Mouse (Mus musculus) MEL (cell line): ENCODE results near the gene Dupd1. TPM values are rescaled to one million over a fixed set of nuclear protein-coding genes. Genes with fewer than 3 reads are reported as not detected.
"Not testable (repeated sequence)": the region's sequence is repeated elsewhere in the genome, so short reads cannot be mapped to it uniquely, and the experiment has no call there.

Source experiments
- DNase-seq: peaks from one replicate; pipeline ENCODE4 v3.0.0; 2011; ENCODE audit warnings: low read depth, low spot score
- H3K27ac ChIP-seq: 2 replicates; pipeline ENCODE4 v1.5.1; 2012; ENCODE audit warnings: low read depth, mild to moderate bottlenecking, control low read depth, low read length, moderate library complexity; ENCODE audit not compliant: control insufficient read depth
- H3K27me3 ChIP-seq, 2 experiments: fragments of 150-350 bp in 1 of 2; sonication (generic) in 1 of 2; 2 replicates each; pipeline ENCODE4 v1.6.1; 2012; ENCODE audit warnings: low read length in 2 of 2, mild to moderate bottlenecking in 2 of 2, improper control_type of control experiment in 1 of 2, moderate library complexity in 1 of 2; ENCODE audit not compliant: insufficient read depth in 2 of 2, control insufficient read depth in 1 of 2
- H3K36me3 ChIP-seq, 2 experiments: 2 replicates each; pipeline ENCODE4 v1.6.1; 2012 to 2014; ENCODE audit warnings: low read length in 2 of 2, improper control_type of control experiment in 1 of 2, inconsistent platforms in 1 of 2, mild to moderate bottlenecking in 1 of 2; ENCODE audit not compliant: insufficient read depth in 2 of 2, control insufficient read depth in 1 of 2
- H3K4me1 ChIP-seq, 2 experiments: fragments of 150-350 bp in 1 of 2; sonication (generic) in 1 of 2; 2 replicates each; pipeline ENCODE4 v1.6.1; 2012; ENCODE audit warnings: low read length in 2 of 2, improper control_type of control experiment in 1 of 2, mild to moderate bottlenecking in 1 of 2; ENCODE audit not compliant: insufficient read depth in 2 of 2, control insufficient read depth in 1 of 2
- H3K4me3 ChIP-seq, 2 experiments: fragments of 150-350 bp in 1 of 2; sonication (generic) in 1 of 2; 2 replicates each; pipeline ENCODE4 v1.5.1; 2012; ENCODE audit warnings: low read depth in 2 of 2, low read length in 2 of 2, mild to moderate bottlenecking in 2 of 2, moderate library complexity in 2 of 2, control low read depth in 1 of 2, improper control_type of control experiment in 1 of 2; ENCODE audit not compliant: control insufficient read depth in 1 of 2, insufficient read depth in 1 of 2
- H3K79me2 ChIP-seq: 2 replicates; pipeline ENCODE4 v1.6.1; 2012; ENCODE audit warnings: mild to moderate bottlenecking, low read length, moderate library complexity; ENCODE audit not compliant: control insufficient read depth, poor library complexity, insufficient read depth
- H3K9ac ChIP-seq: 2 replicates; pipeline ENCODE4 v1.6.1; 2012; ENCODE audit warnings: low read depth, mild to moderate bottlenecking, control low read depth, low read length, moderate library complexity; ENCODE audit not compliant: control insufficient read depth, poor library complexity, severe bottlenecking
- H3K9me3 ChIP-seq: fragments of 150-350 bp; sonication (generic); replicated peaks from 2 replicates; pipeline ENCODE4 v1.6.1; 2012; ENCODE audit warnings: mild to moderate bottlenecking, low read length, improper control_type of control experiment, moderate library complexity; ENCODE audit not compliant: insufficient read depth
- CHD1 ChIP-seq: IDR thresholded peaks from 2 replicates; pipeline ENCODE4 v1.6.1; 2012; ENCODE audit warnings: low read depth, mild to moderate bottlenecking, inconsistent platforms, low read length, improper control_type of control experiment
- ELF1 ChIP-seq: IDR thresholded peaks from 2 replicates; pipeline ENCODE4 v1.6.1; 2014; ENCODE audit warnings: low read depth, mild to moderate bottlenecking, inconsistent platforms, low read length, improper control_type of control experiment, moderate library complexity
- KAT2A ChIP-seq: conservative IDR thresholded peaks from 2 replicates; pipeline ENCODE4 v1.6.1; 2012; ENCODE audit warnings: low read depth, low read length, improper control_type of control experiment, inconsistent platforms
- MAZ ChIP-seq: IDR thresholded peaks from 2 replicates; pipeline ENCODE4 v1.6.1; 2012; ENCODE audit warnings: low read depth, mild to moderate bottlenecking, inconsistent platforms, low read length, improper control_type of control experiment
- MEF2A ChIP-seq: IDR thresholded peaks from 2 replicates; pipeline ENCODE4 v1.6.1; 2014; ENCODE audit warnings: low read depth, mild to moderate bottlenecking, inconsistent platforms, low read length, improper control_type of control experiment; ENCODE audit not compliant: poor library complexity, insufficient replicate concordance, severe bottlenecking; ENCODE audit errors: extremely low read depth
- MXI1 ChIP-seq: IDR thresholded peaks from 2 replicates; pipeline ENCODE4 v1.6.1; 2011; ENCODE audit warnings: mild to moderate bottlenecking, low read depth, low read length, improper control_type of control experiment
- MYB ChIP-seq: IDR thresholded peaks from 2 replicates; pipeline ENCODE4 v1.6.1; 2011; ENCODE audit warnings: mild to moderate bottlenecking, low read depth, low read length, improper control_type of control experiment
- POLR2AphosphoS2 ChIP-seq: IDR thresholded peaks from 2 replicates; pipeline ENCODE4 v1.6.1; 2011; ENCODE audit warnings: low read length, improper control_type of control experiment
- RAD21 ChIP-seq: IDR thresholded peaks from 2 replicates; pipeline ENCODE4 v1.6.1; 2011; ENCODE audit warnings: mild to moderate bottlenecking, low read depth, low read length, improper control_type of control experiment
- SIN3A ChIP-seq: IDR thresholded peaks from 2 replicates; pipeline ENCODE4 v1.6.1; 2012; ENCODE audit warnings: low read length, improper control_type of control experiment, inconsistent platforms
- SMC3 ChIP-seq: IDR thresholded peaks from 2 replicates; pipeline ENCODE4 v1.6.1; 2011; ENCODE audit warnings: low read depth, low read length, improper control_type of control experiment
- TAL1 ChIP-seq: IDR thresholded peaks from 2 replicates; pipeline ENCODE4 v1.6.1; 2012; ENCODE audit warnings: mild to moderate bottlenecking, inconsistent platforms, low read length, moderate library complexity, mixed read lengths
- TBP ChIP-seq: IDR thresholded peaks from 2 replicates; pipeline ENCODE4 v1.8.0; 2011; ENCODE audit warnings: low read depth, low read length, improper control_type of control experiment
- USF1 ChIP-seq: IDR thresholded peaks from 2 replicates; pipeline ENCODE4 v1.6.1; 2014; ENCODE audit warnings: low read depth, mild to moderate bottlenecking, inconsistent platforms, low read length, improper control_type of control experiment, moderate library complexity
- USF2 ChIP-seq, 2 experiments: IDR thresholded peaks; 2 replicates each; pipeline ENCODE4 v1.6.1; 2011 to 2012; ENCODE audit warnings: improper control_type of control experiment in 2 of 2, low read length in 2 of 2, borderline replicate concordance in 1 of 2, inconsistent platforms in 1 of 2, low read depth in 1 of 2, mild to moderate bottlenecking in 1 of 2; ENCODE audit not compliant: insufficient read depth in 1 of 2
- ZKSCAN1 ChIP-seq: IDR thresholded peaks from 2 replicates; pipeline ENCODE4 v1.6.1; 2012; ENCODE audit warnings: low read depth, mild to moderate bottlenecking, inconsistent platforms, low read length, improper control_type of control experiment, moderate library complexity
- polyA plus RNA-seq, 2 experiments: library from polyadenylated mRNA; stranded (reverse) in 1 of 2; unstranded in 1 of 2; fragments of >175 nt in 1 of 2; fragments of >200 nt in 1 of 2; gene quantifications; 2 replicates each; pipeline versions ENCODE4 v1.2.1 to v1.2.4; 2012; ENCODE audit warnings: low replicate concordance in 2 of 2, low read depth in 1 of 2; ENCODE audit not compliant: insufficient read length in 2 of 2, insufficient read depth in 1 of 2, missing spikeins in 1 of 2
- total RNA-seq: library from RNA; depleted of rRNA; stranded (reverse); fragments of 300-350 nt; gene quantifications from 2 replicates; pipeline ENCODE4 v1.2.3, GENCODE M21; 2012

The Dupd1 gene
- total and polyA plus RNA-seq, 3 experiments = not detected

DNA sequence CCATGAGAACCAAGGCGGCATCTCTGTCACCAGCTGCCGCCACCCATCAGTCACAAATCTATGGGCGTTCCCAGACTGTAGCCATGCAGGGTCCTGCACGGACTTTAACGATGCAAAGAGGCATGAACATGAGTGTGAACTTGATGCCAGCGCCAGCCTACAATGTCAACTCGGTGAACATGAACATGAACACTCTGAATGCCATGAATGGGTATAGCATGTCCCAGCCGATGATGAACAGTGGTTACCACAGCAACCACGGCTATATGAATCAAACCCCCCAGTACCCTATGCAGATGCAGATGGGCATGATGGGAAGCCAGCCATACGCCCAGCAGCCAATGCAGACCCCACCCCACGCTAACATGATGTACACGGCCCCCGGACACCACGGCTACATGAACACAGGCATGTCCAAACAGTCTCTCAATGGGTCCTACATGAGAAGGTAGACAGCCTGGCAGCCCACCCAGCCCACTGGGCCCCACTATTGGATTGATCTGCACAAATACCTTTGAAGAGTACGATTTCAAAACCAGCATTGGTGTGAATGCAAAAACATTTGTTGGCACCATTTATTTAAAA is 43.9 kb downstream of the Dupd1 start:
- H3K79me2 ChIP-seq, H3K4me1 ChIP-seq, H3K9me3 ChIP-seq, H3K27ac ChIP-seq, H3K4me3 ChIP-seq, DNase-seq, H3K9ac ChIP-seq, H3K36me3 ChIP-seq, H3K27me3 ChIP-seq: not testable (repeated sequence)

DNA sequence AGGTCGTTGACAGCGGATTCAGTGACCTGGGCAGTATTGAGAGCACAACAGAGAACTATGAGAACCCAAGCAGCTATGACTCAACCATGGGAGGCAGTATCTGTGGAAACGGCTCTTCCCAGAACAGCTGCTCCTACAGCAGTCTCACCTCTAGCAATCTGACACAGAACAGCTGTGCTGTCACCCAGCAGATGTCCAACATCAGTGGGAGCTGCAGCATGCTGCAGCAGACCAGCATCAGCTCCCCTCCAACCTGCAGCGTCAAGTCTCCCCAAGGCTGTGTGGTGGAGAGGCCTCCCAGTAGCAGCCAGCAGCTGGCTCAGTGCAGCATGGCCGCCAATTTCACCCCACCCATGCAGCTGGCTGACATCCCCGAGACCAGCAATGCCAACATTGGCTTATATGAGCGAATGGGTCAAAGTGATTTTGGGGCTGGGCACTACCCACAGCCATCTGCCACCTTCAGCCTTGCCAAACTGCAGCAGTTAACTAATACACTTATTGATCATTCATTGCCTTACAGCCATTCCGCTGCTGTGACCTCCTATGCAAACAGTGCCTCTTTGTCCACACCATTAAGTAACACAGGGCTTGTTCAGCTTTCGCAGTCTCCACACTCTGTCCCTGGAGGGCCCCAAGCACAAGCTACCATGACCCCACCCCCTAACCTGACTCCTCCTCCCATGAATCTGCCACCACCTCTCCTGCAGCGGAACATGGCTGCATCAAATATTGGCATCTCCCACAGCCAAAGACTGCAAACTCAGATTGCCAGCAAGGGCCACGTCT is 44.5 kb downstream of the Dupd1 start:
- no peak for TF ChIP-seq SMC3
- no peak for TF ChIP-seq POLR2AphosphoS2
- TF ChIP-seq CHD1 = no peak
- TF ChIP-seq TBP = no peak
- no peak for TF ChIP-seq MXI1
- no peak for TF ChIP-seq ELF1
- no peak for TF ChIP-seq MYB
- no peak for TF ChIP-seq USF2 (IDR thresholded peaks at IDR 0.05; ENCODE audit: borderline replicate concordance in 1 of 2, insufficient read depth in 1 of 2, low read depth in 1 of 2, low read length in 2 of 2)
- no peak for TF ChIP-seq RAD21
- no peak for TF ChIP-seq USF1
- TF ChIP-seq SIN3A = no peak
- TF ChIP-seq MAZ = no peak
- Histone ChIP-seq H3K27ac (no peak overlapping the region), H3K79me2 (no peaks in the 10 kb centered on the region), H3K4me1 (no peaks in the 10 kb centered on the region), H3K27me3 (no peaks in the 10 kb centered on the region), H3K9ac (no peak overlapping the region), H3K9me3 (no peaks in the 10 kb centered on the region), H3K36me3 (no peaks in the 10 kb centered on the region), H3K4me3 (no peak overlapping the region)
- no peak for DNase-seq

DNA sequence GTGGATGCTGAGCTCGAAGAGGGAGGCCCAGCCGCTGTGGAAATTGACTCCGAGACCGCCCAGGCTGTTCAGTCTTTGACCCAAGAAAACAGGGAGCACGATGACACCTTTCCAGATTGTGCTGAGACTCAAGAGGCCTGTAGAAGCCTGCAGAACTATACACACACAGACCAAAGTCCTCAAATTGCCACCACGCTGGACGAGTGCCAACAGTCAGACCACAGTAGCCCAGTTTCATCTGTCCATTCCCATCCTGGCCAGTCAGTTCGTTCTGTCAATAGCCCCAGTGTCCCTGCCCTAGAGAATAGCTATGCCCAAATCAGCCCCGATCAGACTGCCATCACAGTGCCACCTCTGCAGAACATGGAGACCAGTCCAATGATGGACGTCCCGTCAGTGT is 45.2 kb downstream of the Dupd1 start:
- Histone ChIP-seq H3K27me3 (no peaks in the 10 kb centered on the region), H3K36me3 (no peaks in the 10 kb centered on the region), H3K79me2 (no peaks in the 10 kb centered on the region), H3K4me1 (no peaks in the 10 kb centered on the region), H3K27ac (no peak overlapping the region), H3K9me3 (no peaks in the 10 kb centered on the region), H3K4me3 (no peak overlapping the region), H3K9ac (no peak overlapping the region)
- no peak for DNase-seq
- no peak for TF ChIP-seq MYB
- TF ChIP-seq KAT2A = no peak
- no peak for TF ChIP-seq TAL1
- no peak for TF ChIP-seq MEF2A
- no peak for TF ChIP-seq USF1
- no peak for TF ChIP-seq CHD1
- no peak for TF ChIP-seq ZKSCAN1
